32 mouse cellular contexts compared by ENCODE assay signal in the genomic region with DNA sequence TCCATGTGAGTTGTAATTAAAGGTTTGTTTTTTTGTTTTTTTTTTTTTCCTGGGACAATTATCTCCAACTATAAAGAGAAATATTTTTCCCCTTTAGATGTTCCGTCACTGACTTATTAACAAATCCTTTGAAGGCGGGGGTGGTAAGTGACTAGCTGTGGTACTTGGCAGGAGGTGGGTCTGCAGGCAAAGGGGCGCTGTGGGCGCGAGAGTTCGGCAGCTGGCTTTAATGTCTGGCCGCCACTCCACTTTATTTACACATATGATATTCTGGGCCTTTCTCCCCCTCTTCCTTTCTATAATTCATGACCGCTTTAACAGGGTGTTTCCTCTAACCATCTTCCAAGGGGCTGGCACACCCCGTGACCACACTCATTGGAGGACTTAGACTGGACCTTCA. TPM values are rescaled to one million over a fixed set of nuclear protein-coding genes. Genes with fewer than 3 reads are reported as not detected.
A peak's percentile ranks its signal among the peaks of the same experiment; 100 is the strongest.
DNase-seq lines count a peak whose midpoint lies in the region; ATAC-seq lines count a peak whose summit lies in the region.
"Had no signal": no experiment of that assay in that cellular context is flagged by ENCODE, and none has a peak within 500 bp of the region (broad histone marks: within the 10 kb centered on the region; RNA-seq: fewer than 3 reads in every experiment).

No protein-coding gene starts in this region.

- WGBS in hindbrain, embryonic 11.5 days, result 60% methylated on average over 9 of the region's 9 CpGs
- WGBS in hindbrain, embryonic 14.5 days, result 37% methylated on average over 9 of the region's 9 CpGs
- WGBS in midbrain, embryonic 11.5 days, result 68% methylated on average over 9 of the region's 9 CpGs
- 79% methylated on average over 9 of the region's 9 CpGs for WGBS in midbrain, embryonic 10.5 days
- WGBS in forebrain, embryonic 16.5 days, result 45% methylated on average over 9 of the region's 9 CpGs
- WGBS in midbrain, embryonic 16.5 days, result 38% methylated on average over 9 of the region's 9 CpGs

- no peak overlapping the region for H3K4me2 ChIP-seq in hindbrain, embryonic 11.5 days (replicated peaks; ENCODE audit: low read depth, low read length)
- no peak overlapping the region for H3K4me2 ChIP-seq in hindbrain, embryonic 14.5 days (replicated peaks)
- no peak overlapping the region for H3K4me2 ChIP-seq in midbrain, embryonic 11.5 days
- no peak overlapping the region for H3K4me2 ChIP-seq in forebrain, embryonic 16.5 days (ENCODE audit: low read length)
- no peak overlapping the region for H3K4me2 ChIP-seq in midbrain, embryonic 16.5 days (ENCODE audit: low read length)
- H3K4me2 ChIP-seq: heart, embryonic 15.5 days; liver, embryonic 15.5 days; stomach, embryonic 15.5 days had no signal

- H3K9me3 ChIP-seq in hindbrain, embryonic 11.5 days (ENCODE audit: control insufficient read depth, low read length), result no peaks in the 10 kb centered on the region
- no peaks in the 10 kb centered on the region for H3K9me3 ChIP-seq in hindbrain, embryonic 14.5 days (ENCODE audit: control insufficient read depth, low read length)
- H3K9me3 ChIP-seq in midbrain, embryonic 11.5 days (ENCODE audit: control insufficient read depth, low read length), result no peaks in the 10 kb centered on the region
- H3K9me3 ChIP-seq in midbrain, embryonic 10.5 days (replicated peaks), result no peaks in the 10 kb centered on the region
- H3K9me3 ChIP-seq in forebrain, embryonic 16.5 days (ENCODE audit: control insufficient read depth, low read length), result no peaks in the 10 kb centered on the region
- no peaks in the 10 kb centered on the region for H3K9me3 ChIP-seq in midbrain, embryonic 16.5 days (replicated peaks; ENCODE audit: control insufficient read depth, low read length, poor library complexity, severe bottlenecking)
- H3K9me3 ChIP-seq: heart, embryonic 15.5 days; liver, embryonic 15.5 days; stomach, embryonic 15.5 days had no signal

- peak overlapping the region; percentile 59; the same call in 1 of the 2 replicates for H3K27ac ChIP-seq in hindbrain, embryonic 11.5 days (ENCODE audit: low read depth, low read length)
- H3K27ac ChIP-seq in hindbrain, embryonic 14.5 days, result no peak overlapping the region
- peak overlapping the region; percentile 45; the same call in 1 of the 2 replicates for H3K27ac ChIP-seq in midbrain, embryonic 11.5 days (ENCODE audit: low read depth, low read length)
- no peak overlapping the region for H3K27ac ChIP-seq in midbrain, embryonic 10.5 days (replicated peaks)
- peak overlapping the region; percentile 32 for H3K27ac ChIP-seq in forebrain, embryonic 16.5 days (ENCODE audit: low read length)
- peak overlapping the region; percentile 60 for H3K27ac ChIP-seq in midbrain, embryonic 16.5 days (ENCODE audit: low read length)
- H3K27ac ChIP-seq: heart, embryonic 15.5 days; kidney, postnatal 0 days; left cerebral cortex, adult 2 months; liver, embryonic 15.5 days; macrophage; stomach, embryonic 15.5 days had no signal

- ATAC-seq in hindbrain, embryonic 11.5 days (ENCODE audit: low FRiP score), result no peak
- no peak for ATAC-seq in hindbrain, embryonic 14.5 days (ENCODE audit: low FRiP score)
- no peak for ATAC-seq in midbrain, embryonic 11.5 days (ENCODE audit: low FRiP score)
- no peak for ATAC-seq in forebrain, embryonic 16.5 days
- no peak for ATAC-seq in midbrain, embryonic 16.5 days

- no peak overlapping the region for H3K9ac ChIP-seq in hindbrain, embryonic 11.5 days (ENCODE audit: low read depth, low read length)
- no peak overlapping the region for H3K9ac ChIP-seq in hindbrain, embryonic 14.5 days
- H3K9ac ChIP-seq in midbrain, embryonic 11.5 days (ENCODE audit: low read length), result no peak overlapping the region
- H3K9ac ChIP-seq in forebrain, embryonic 16.5 days (replicated peaks; ENCODE audit: low read depth, low read length), result no peak overlapping the region
- H3K9ac ChIP-seq in midbrain, embryonic 16.5 days (ENCODE audit: low read depth, low read length), result no peak overlapping the region
- H3K9ac ChIP-seq: heart, embryonic 15.5 days; liver, embryonic 15.5 days; stomach, embryonic 15.5 days had no signal

- no peak for DNase-seq in hindbrain, embryonic 11.5 days (ENCODE audit: low spot score)
- DNase-seq in hindbrain, embryonic 14.5 days (ENCODE audit: low spot score), result no peak
- no peak for DNase-seq in midbrain, embryonic 11.5 days (ENCODE audit: low spot score, missing footprints)
- no peak for DNase-seq in midbrain, embryonic 10.5 days (ENCODE audit: low spot score)
- no peak for DNase-seq in heart, adult 8-10 months (ENCODE audit: low spot score)
- DNase-seq in testis, postnatal 10 days (ENCODE audit: low spot score), result no peak
- DNase-seq: cerebellum, adult 11-12 months; cerebellum, postnatal 14 days; heart, postnatal 36 days; kidney, adult 2 months; liver; right cerebral cortex, adult 18-20 months; right cerebral cortex, postnatal 4 days; thymus, adult 18-20 months; thymus, postnatal 36 days had no signal

- H3K27me3 ChIP-seq in hindbrain, embryonic 11.5 days (ENCODE audit: control insufficient read depth, insufficient read depth, low read length), result no peaks in the 10 kb centered on the region
- H3K27me3 ChIP-seq in hindbrain, embryonic 14.5 days (ENCODE audit: control insufficient read depth, insufficient read depth, low read length), result peaks cover 4% of the 10 kb centered on the region; the same call in 1 of the 2 replicates
- peaks cover 2% of the 10 kb centered on the region; the same call in 1 of the 2 replicates for H3K27me3 ChIP-seq in midbrain, embryonic 11.5 days (ENCODE audit: control insufficient read depth, insufficient read depth, low read length)
- H3K27me3 ChIP-seq in midbrain, embryonic 10.5 days (ENCODE audit: low read depth, poor library complexity, severe bottlenecking), result peaks cover 44% of the 10 kb centered on the region
- H3K27me3 ChIP-seq in forebrain, embryonic 16.5 days (replicated peaks; ENCODE audit: control insufficient read depth, insufficient read depth, low read length), result no peaks in the 10 kb centered on the region
- no peaks in the 10 kb centered on the region for H3K27me3 ChIP-seq in midbrain, embryonic 16.5 days (ENCODE audit: control insufficient read depth, insufficient read depth, low read depth, low read length)

- H3K4me1 ChIP-seq in hindbrain, embryonic 11.5 days (replicated peaks; ENCODE audit: control insufficient read depth, insufficient read depth, low read length), result peaks cover 7% of the 10 kb centered on the region
- H3K4me1 ChIP-seq in hindbrain, embryonic 14.5 days (replicated peaks; ENCODE audit: control insufficient read depth, insufficient read depth, low read length), result peaks cover 5% of the 10 kb centered on the region; the same call in 1 of the 2 replicates
- H3K4me1 ChIP-seq in midbrain, embryonic 11.5 days (ENCODE audit: control insufficient read depth, insufficient read depth, low read length), result peaks cover 23% of the 10 kb centered on the region
- H3K4me1 ChIP-seq in midbrain, embryonic 10.5 days, result peaks cover 67% of the 10 kb centered on the region
- H3K4me1 ChIP-seq in forebrain, embryonic 16.5 days (replicated peaks; ENCODE audit: control insufficient read depth, insufficient read depth, low read length), result peaks cover 20% of the 10 kb centered on the region
- peaks cover 20% of the 10 kb centered on the region for H3K4me1 ChIP-seq in midbrain, embryonic 16.5 days (ENCODE audit: control insufficient read depth, insufficient read depth, low read length)

- H3K4me3 ChIP-seq in hindbrain, embryonic 11.5 days (ENCODE audit: low read depth, low read length), result no peak overlapping the region
- H3K4me3 ChIP-seq in hindbrain, embryonic 14.5 days (replicated peaks; ENCODE audit: low read length), result no peak overlapping the region
- H3K4me3 ChIP-seq in midbrain, embryonic 11.5 days (ENCODE audit: low read depth, low read length), result no peak overlapping the region
- no peak overlapping the region for H3K4me3 ChIP-seq in midbrain, embryonic 10.5 days
- no peak overlapping the region for H3K4me3 ChIP-seq in forebrain, embryonic 16.5 days (replicated peaks; ENCODE audit: low read length)
- no peak overlapping the region for H3K4me3 ChIP-seq in midbrain, embryonic 16.5 days (ENCODE audit: low read depth, low read length)
- H3K4me3 ChIP-seq: heart, embryonic 15.5 days; left cerebral cortex, adult 2 months; liver, embryonic 15.5 days; stomach, embryonic 15.5 days had no signal

- no peaks in the 10 kb centered on the region for H3K36me3 ChIP-seq in hindbrain, embryonic 11.5 days (ENCODE audit: control insufficient read depth, insufficient read depth, low read length)
- H3K36me3 ChIP-seq in hindbrain, embryonic 14.5 days (replicated peaks; ENCODE audit: control insufficient read depth, insufficient read depth), result no peaks in the 10 kb centered on the region
- H3K36me3 ChIP-seq in midbrain, embryonic 11.5 days (ENCODE audit: control insufficient read depth, insufficient read depth, low read length), result no peaks in the 10 kb centered on the region
- no peaks in the 10 kb centered on the region for H3K36me3 ChIP-seq in midbrain, embryonic 10.5 days
- no peaks in the 10 kb centered on the region for H3K36me3 ChIP-seq in forebrain, embryonic 16.5 days (ENCODE audit: control insufficient read depth, insufficient read depth)
- no peaks in the 10 kb centered on the region for H3K36me3 ChIP-seq in midbrain, embryonic 16.5 days (ENCODE audit: control insufficient read depth, insufficient read depth, low read length)
- H3K36me3 ChIP-seq: heart, embryonic 15.5 days; liver, embryonic 15.5 days; stomach, embryonic 15.5 days had no signal

RNA-seq across cellular contexts. Expression of gene 3100002H09Rik, which starts 5.4 kb away (rescaled TPM):
- 0.40 and 0.53 TPM in 2 replicates for polyA plus RNA-seq in hindbrain, embryonic 11.5 days (2014; fragmentation: Nextera tagmentation; extraction: Ambion mirVana)
- not detected in 2 replicates for polyA plus RNA-seq in hindbrain, embryonic 14.5 days (2014; fragmentation: Nextera tagmentation; extraction: Ambion mirVana)
- polyA plus RNA-seq in midbrain, embryonic 11.5 days (2014; fragmentation: Nextera tagmentation; extraction: Ambion mirVana), result 0.16 TPM in 1 of 2 replicates, not detected in the other
- 0.73 and 1.9 TPM in 2 replicates for polyA plus RNA-seq in midbrain, embryonic 10.5 days (2016; fragmentation: Nextera tagmentation; extraction: Ambion mirVana)
- polyA plus RNA-seq in forebrain, embryonic 16.5 days (2015; fragmentation: Nextera tagmentation; extraction: Ambion mirVana), result 1.1 and 1.7 TPM in 2 replicates
- polyA plus RNA-seq in midbrain, embryonic 16.5 days (2015; fragmentation: Nextera tagmentation; extraction: Ambion mirVana), result 1.1 and 1.5 TPM in 2 replicates
- not detected for total RNA-seq in heart, adult 8-10 months (2022)
- total RNA-seq: adrenal gland, adult 18-20 months; adrenal gland, postnatal 4 days; ES-E14; gastrocnemius, adult 18-20 months; gastrocnemius, postnatal 4 days; heart, postnatal 36 days had no signal
- polyA plus RNA-seq: embryonic facial prominence, embryonic 11.5 days; intestine, embryonic 14.5 days; kidney, adult 2 months; kidney, postnatal 0 days; large intestine, adult 2 months; liver, embryonic 15.5 days; lung, embryonic 16.5 days; stomach, embryonic 15.5 days had no signal

RNA-seq across cellular contexts. Expression of gene Pou3f1, which starts 40.6 kb away (rescaled TPM):
- polyA plus RNA-seq in hindbrain, embryonic 11.5 days (2014; fragmentation: Nextera tagmentation; extraction: Ambion mirVana), result 17.4 and 18.8 TPM in 2 replicates
- polyA plus RNA-seq in hindbrain, embryonic 14.5 days (2014; fragmentation: Nextera tagmentation; extraction: Ambion mirVana), result 9.6 and 11.2 TPM in 2 replicates
- polyA plus RNA-seq in midbrain, embryonic 11.5 days (2014; fragmentation: Nextera tagmentation; extraction: Ambion mirVana), result 19.2 and 20.5 TPM in 2 replicates
- polyA plus RNA-seq in midbrain, embryonic 10.5 days (2016; fragmentation: Nextera tagmentation; extraction: Ambion mirVana), result 13.8 and 18.2 TPM in 2 replicates
- polyA plus RNA-seq in forebrain, embryonic 16.5 days (2015; fragmentation: Nextera tagmentation; extraction: Ambion mirVana), result 20.9 and 22.7 TPM in 2 replicates
- polyA plus RNA-seq in midbrain, embryonic 16.5 days (2015; fragmentation: Nextera tagmentation; extraction: Ambion mirVana), result 12.3 and 14.4 TPM in 2 replicates
- under 1 TPM; 0.09 to 0.31 (median 0.14) TPM for total RNA-seq in heart, adult 8-10 months (2022)
- total RNA-seq: adrenal gland, adult 18-20 months had no signal
- polyA plus RNA-seq: liver, embryonic 15.5 days had no signal

Comparison
In these comparisons a context has a peak if more than half of its experiments do, and no peak if none do; other contexts are left out.
1. H3K27ac ChIP-seq: peak in hindbrain, embryonic 11.5 days (single experiment), midbrain, embryonic 11.5 days (single experiment), forebrain, embryonic 16.5 days (single experiment) and midbrain, embryonic 16.5 days (single experiment); none in hindbrain, embryonic 14.5 days (single experiment) and midbrain, embryonic 10.5 days (single experiment).